Mouse (Mus musculus) MEL (cell line): ENCODE measurements around the gene Marc1. TPM values are rescaled to one million over a fixed set of nuclear protein-coding genes. Genes with fewer than 3 reads are reported as not detected.

Experiments used
- DNase-seq: peaks from one replicate; pipeline ENCODE4 v3.0.0; 2011; ENCODE audit warnings: low read depth, low spot score
- H3K27ac ChIP-seq: 2 replicates; pipeline ENCODE4 v1.5.1; 2012; ENCODE audit warnings: low read depth, mild to moderate bottlenecking, control low read depth, low read length, moderate library complexity; ENCODE audit not compliant: control insufficient read depth
- H3K27me3 ChIP-seq, 2 experiments: fragments of 150-350 bp in 1 of 2; sonication (generic) in 1 of 2; 2 replicates each; pipeline ENCODE4 v1.6.1; 2012; ENCODE audit warnings: low read length in 2 of 2, mild to moderate bottlenecking in 2 of 2, improper control_type of control experiment in 1 of 2, moderate library complexity in 1 of 2; ENCODE audit not compliant: insufficient read depth in 2 of 2, control insufficient read depth in 1 of 2
- H3K36me3 ChIP-seq, 2 experiments: 2 replicates each; pipeline ENCODE4 v1.6.1; 2012 to 2014; ENCODE audit warnings: low read length in 2 of 2, improper control_type of control experiment in 1 of 2, inconsistent platforms in 1 of 2, mild to moderate bottlenecking in 1 of 2; ENCODE audit not compliant: insufficient read depth in 2 of 2, control insufficient read depth in 1 of 2
- H3K4me1 ChIP-seq, 2 experiments: fragments of 150-350 bp in 1 of 2; sonication (generic) in 1 of 2; 2 replicates each; pipeline ENCODE4 v1.6.1; 2012; ENCODE audit warnings: low read length in 2 of 2, improper control_type of control experiment in 1 of 2, mild to moderate bottlenecking in 1 of 2; ENCODE audit not compliant: insufficient read depth in 2 of 2, control insufficient read depth in 1 of 2
- H3K4me3 ChIP-seq, 2 experiments: fragments of 150-350 bp in 1 of 2; sonication (generic) in 1 of 2; 2 replicates each; pipeline ENCODE4 v1.5.1; 2012; ENCODE audit warnings: low read depth in 2 of 2, low read length in 2 of 2, mild to moderate bottlenecking in 2 of 2, moderate library complexity in 2 of 2, control low read depth in 1 of 2, improper control_type of control experiment in 1 of 2; ENCODE audit not compliant: control insufficient read depth in 1 of 2, insufficient read depth in 1 of 2
- H3K79me2 ChIP-seq: 2 replicates; pipeline ENCODE4 v1.6.1; 2012; ENCODE audit warnings: mild to moderate bottlenecking, low read length, moderate library complexity; ENCODE audit not compliant: control insufficient read depth, poor library complexity, insufficient read depth
- H3K9ac ChIP-seq: 2 replicates; pipeline ENCODE4 v1.6.1; 2012; ENCODE audit warnings: low read depth, mild to moderate bottlenecking, control low read depth, low read length, moderate library complexity; ENCODE audit not compliant: control insufficient read depth, poor library complexity, severe bottlenecking
- H3K9me3 ChIP-seq: fragments of 150-350 bp; sonication (generic); replicated peaks from 2 replicates; pipeline ENCODE4 v1.6.1; 2012; ENCODE audit warnings: mild to moderate bottlenecking, low read length, improper control_type of control experiment, moderate library complexity; ENCODE audit not compliant: insufficient read depth
- BHLHE40 ChIP-seq: IDR thresholded peaks from 2 replicates; pipeline ENCODE4 v1.6.1; 2012; ENCODE audit warnings: low read depth, mild to moderate bottlenecking, inconsistent platforms, low read length, improper control_type of control experiment, borderline replicate concordance
- CHD1 ChIP-seq: IDR thresholded peaks from 2 replicates; pipeline ENCODE4 v1.6.1; 2012; ENCODE audit warnings: low read depth, mild to moderate bottlenecking, inconsistent platforms, low read length, improper control_type of control experiment
- CTCF ChIP-seq, 3 experiments: IDR thresholded peaks in 2 of 3; conservative IDR thresholded peaks in 1 of 3; 2 replicates each; pipeline ENCODE4 v1.5.1; 2011 to 2012; ENCODE audit warnings: low read length in 3 of 3, low read depth in 2 of 3, mild to moderate bottlenecking in 2 of 3, improper control_type of control experiment in 1 of 3, inconsistent platforms in 1 of 3, mixed read lengths in 1 of 3, moderate library complexity in 1 of 3; ENCODE audit not compliant: control insufficient read depth in 1 of 3, insufficient read depth in 1 of 3, poor library complexity in 1 of 3, severe bottlenecking in 1 of 3
- E2F4 ChIP-seq: IDR thresholded peaks from 2 replicates; pipeline ENCODE4 v1.6.1; 2011; ENCODE audit warnings: low read depth, low read length, improper control_type of control experiment, borderline replicate concordance
- EP300 ChIP-seq, 2 experiments: IDR thresholded peaks; 2 replicates each; pipeline ENCODE4 v1.6.1; 2011; ENCODE audit warnings: improper control_type of control experiment in 2 of 2, low read length in 2 of 2, low read depth in 1 of 2, mild to moderate bottlenecking in 1 of 2
- GABPA ChIP-seq: IDR thresholded peaks from 2 replicates; pipeline ENCODE4 v1.6.1; 2012; ENCODE audit warnings: low read depth, mild to moderate bottlenecking, inconsistent platforms, low read length, improper control_type of control experiment, moderate library complexity
- GATA1 ChIP-seq: IDR thresholded peaks from 2 replicates; pipeline ENCODE4 v1.6.1; 2011; ENCODE audit warnings: low read depth, low read length, improper control_type of control experiment
- JUND ChIP-seq: IDR thresholded peaks from 2 replicates; pipeline ENCODE4 v1.6.1; 2011; ENCODE audit warnings: low read depth, mild to moderate bottlenecking, improper control_type of control experiment, low read length
- MAX ChIP-seq: IDR thresholded peaks from 2 replicates; pipeline ENCODE4 v1.6.1; 2011; ENCODE audit warnings: low read length, improper control_type of control experiment
- MEF2A ChIP-seq: IDR thresholded peaks from 2 replicates; pipeline ENCODE4 v1.6.1; 2014; ENCODE audit warnings: low read depth, mild to moderate bottlenecking, inconsistent platforms, low read length, improper control_type of control experiment; ENCODE audit not compliant: poor library complexity, insufficient replicate concordance, severe bottlenecking; ENCODE audit errors: extremely low read depth
- MXI1 ChIP-seq: IDR thresholded peaks from 2 replicates; pipeline ENCODE4 v1.6.1; 2011; ENCODE audit warnings: mild to moderate bottlenecking, low read depth, low read length, improper control_type of control experiment
- MYC ChIP-seq: IDR thresholded peaks from 2 replicates; pipeline ENCODE4 v1.6.1; 2011; ENCODE audit warnings: low read depth, mild to moderate bottlenecking, low read length, improper control_type of control experiment, moderate library complexity
- POLR2AphosphoS2 ChIP-seq: IDR thresholded peaks from 2 replicates; pipeline ENCODE4 v1.6.1; 2011; ENCODE audit warnings: low read length, improper control_type of control experiment
- POLR2AphosphoS5 ChIP-seq: IDR thresholded peaks from 2 replicates; pipeline ENCODE4 v1.6.1; 2012; ENCODE audit warnings: low read depth, borderline replicate concordance, mild to moderate bottlenecking, inconsistent platforms, low read length, moderate library complexity, mixed read lengths
- RAD21 ChIP-seq: IDR thresholded peaks from 2 replicates; pipeline ENCODE4 v1.6.1; 2011; ENCODE audit warnings: mild to moderate bottlenecking, low read depth, low read length, improper control_type of control experiment
- RCOR1 ChIP-seq: IDR thresholded peaks from 2 replicates; pipeline ENCODE4 v1.6.1; 2012; ENCODE audit warnings: low read depth, mild to moderate bottlenecking, inconsistent platforms, low read length, improper control_type of control experiment
- SIN3A ChIP-seq: IDR thresholded peaks from 2 replicates; pipeline ENCODE4 v1.6.1; 2012; ENCODE audit warnings: low read length, improper control_type of control experiment, inconsistent platforms
- SMC3 ChIP-seq: IDR thresholded peaks from 2 replicates; pipeline ENCODE4 v1.6.1; 2011; ENCODE audit warnings: low read depth, low read length, improper control_type of control experiment
- ZC3H11A ChIP-seq: IDR thresholded peaks from 2 replicates; pipeline ENCODE4 v1.6.1; 2012; ENCODE audit warnings: low read depth, mild to moderate bottlenecking, inconsistent platforms, low read length, improper control_type of control experiment
- ZKSCAN1 ChIP-seq: IDR thresholded peaks from 2 replicates; pipeline ENCODE4 v1.6.1; 2012; ENCODE audit warnings: low read depth, mild to moderate bottlenecking, inconsistent platforms, low read length, improper control_type of control experiment, moderate library complexity
- ZNF384 ChIP-seq: IDR thresholded peaks from 2 replicates; pipeline ENCODE4 v1.6.1; 2012; ENCODE audit warnings: low read depth, mild to moderate bottlenecking, inconsistent platforms, low read length, improper control_type of control experiment
- polyA plus RNA-seq, 2 experiments: library from polyadenylated mRNA; stranded (reverse) in 1 of 2; unstranded in 1 of 2; fragments of >175 nt in 1 of 2; fragments of >200 nt in 1 of 2; gene quantifications; 2 replicates each; pipeline versions ENCODE4 v1.2.1 to v1.2.4; 2012; ENCODE audit warnings: low replicate concordance in 2 of 2, low read depth in 1 of 2; ENCODE audit not compliant: insufficient read length in 2 of 2, insufficient read depth in 1 of 2, missing spikeins in 1 of 2
- total RNA-seq: library from RNA; depleted of rRNA; stranded (reverse); fragments of 300-350 nt; gene quantifications from 2 replicates; pipeline ENCODE4 v1.2.3, GENCODE M21; 2012

Marc1 gene
- total and polyA plus RNA-seq, 3 experiments, result 0.08 to 0.10 TPM; not detected in 1

GRCm38 (mm10) chr1:184791109-184791508 lies 20.0 kb downstream of the Marc1 start:
- H3K79me2 ChIP-seq, result no peaks in the 10 kb centered on the region
- H3K27ac ChIP-seq, result no peak overlapping the region
- no peaks in the 10 kb centered on the region for H3K36me3 ChIP-seq
- no peak overlapping the region for H3K9ac ChIP-seq
- no peak overlapping the region for H3K4me3 ChIP-seq
- H3K9me3 ChIP-seq, result no peaks in the 10 kb centered on the region
- peak; percentile 66 for DNase-seq
- H3K27me3 ChIP-seq, result no peaks in the 10 kb centered on the region
- TF ChIP-seq BHLHE40 (no peak), JUND (peak; percentile 79; the same call in 1 of the 2 replicates), CHD1 (no peak), SIN3A (0 out of 2 replicates have a peak, but pooled peaks have one; percentile 19), MAX (no peak), RAD21 (peak; percentile 72), ZC3H11A (peak; percentile 63), MEF2A (no peak), E2F4 (no peak), CTCF (IDR thresholded peaks at IDR 0.05 in 2 of 3, conservative IDR thresholded peaks at IDR 0.05 in 1 of 3; ENCODE audit: control insufficient read depth in 1 of 3, insufficient read depth in 1 of 3, low read depth in 2 of 3, low read length in 3 of 3, poor library complexity in 1 of 3, severe bottlenecking in 1 of 3) (peak; percentile 55 to 80 (median 78)), RCOR1 (no peak), SMC3 (peak; percentile 68), POLR2AphosphoS5 (no peak)
- 0 out of 4 replicates have a peak, but pooled peaks cover 0 to 3% of the 10 kb centered on the region in 2 experiments for H3K4me1 ChIP-seq

GRCm38 (mm10) chr1:184786376-184787151 lies 24.5 kb downstream of the Marc1 start:
- H3K9ac ChIP-seq, result no peak overlapping the region
- H3K36me3 ChIP-seq, result no peaks in the 10 kb centered on the region
- no peaks in the 10 kb centered on the region for H3K9me3 ChIP-seq
- no peak overlapping the region for H3K4me3 ChIP-seq
- peak; percentile 46 for DNase-seq
- H3K79me2 ChIP-seq, result no peaks in the 10 kb centered on the region
- H3K27ac ChIP-seq, result no peak overlapping the region
- H3K27me3 ChIP-seq, result no peaks in the 10 kb centered on the region
- 0 out of 4 replicates have a peak, but pooled peaks cover 0 to 3% of the 10 kb centered on the region in 2 experiments for H3K4me1 ChIP-seq
- TF ChIP-seq SIN3A, result no peak
- 0 out of 2 replicates have a peak, but pooled peaks have one; percentile 39 for TF ChIP-seq ZKSCAN1
- TF ChIP-seq MXI1, result no peak
- no peak for TF ChIP-seq MYC
- TF ChIP-seq ZC3H11A, result no peak; the same call in 1 of the 2 replicates
- TF ChIP-seq POLR2AphosphoS2, result no peak
- TF ChIP-seq CHD1, result no peak
- TF ChIP-seq JUND, result no peak
- TF ChIP-seq GATA1, result no peak
- TF ChIP-seq EP300 (IDR thresholded peaks at IDR 0.05; ENCODE audit: low read depth in 1 of 2, low read length in 2 of 2), result 0 out of 4 replicates have a peak, but pooled peaks of 1 of the 2 experiments have one; percentile 12
- TF ChIP-seq GABPA, result no peak
- TF ChIP-seq POLR2AphosphoS5, result no peak
- TF ChIP-seq RAD21, result peak; percentile 47
- no peak for TF ChIP-seq ZNF384
- TF ChIP-seq CTCF (IDR thresholded peaks at IDR 0.05 in 2 of 3, conservative IDR thresholded peaks at IDR 0.05 in 1 of 3; ENCODE audit: control insufficient read depth in 1 of 3, insufficient read depth in 1 of 3, low read depth in 2 of 3, low read length in 3 of 3, poor library complexity in 1 of 3, severe bottlenecking in 1 of 3), result peak; percentile 48 to 67 (median 56)
- TF ChIP-seq SMC3, result peak; percentile 41
